Mouse (Mus musculus): ENCODE measurements around the gene Scube1. TPM values are rescaled to one million over a fixed set of nuclear protein-coding genes. Genes with fewer than 3 reads are reported as not detected.

Gene Scube1
- polyA plus RNA-seq, 1 experiment from 2014 or later: 8.7 TPM

DNA sequence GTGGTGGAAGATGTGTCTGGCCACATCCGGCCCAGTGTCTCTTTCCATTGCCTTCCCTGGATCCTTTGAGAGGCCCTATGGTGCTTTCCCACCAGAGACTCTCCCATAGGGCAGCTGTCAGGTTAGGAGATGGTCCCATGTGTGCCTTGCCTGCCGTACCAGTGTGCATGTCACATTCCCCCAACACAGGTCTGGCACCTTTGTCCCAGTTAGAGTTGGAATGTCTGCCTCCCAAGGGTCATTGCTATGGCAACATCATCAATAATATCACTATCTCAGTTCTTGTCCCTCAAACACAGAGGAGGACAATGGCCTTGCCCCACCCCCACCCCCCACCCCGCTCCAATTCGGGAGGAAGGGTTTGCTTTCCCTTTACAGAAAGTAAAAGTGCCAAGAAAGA lies 61.8 kb downstream of the Scube1 start:
- Histone ChIP-seq H3K4me3 (ENCODE audit: low read depth, low read length) (no peak overlapping the region), H3K4me1 (ENCODE audit: control insufficient read depth, insufficient read depth, low read length) (no peaks in the 10 kb centered on the region), H3K36me3 (ENCODE audit: control insufficient read depth, insufficient read depth, low read length) (no peaks in the 10 kb centered on the region), H3K9me3 (replicated peaks; ENCODE audit: control insufficient read depth, low read length, poor library complexity, severe bottlenecking) (no peaks in the 10 kb centered on the region), H3K27me3 (ENCODE audit: control insufficient read depth, insufficient read depth, low read depth, low read length) (no peaks in the 10 kb centered on the region), H3K4me2 (ENCODE audit: low read length) (no peak overlapping the region), H3K27ac (ENCODE audit: low read length) (no peak overlapping the region), H3K9ac (ENCODE audit: low read depth, low read length) (no peak overlapping the region)
- no peak for ATAC-seq
- WGBS: 30% methylated on average over 4 of the region's 4 CpGs

DNA sequence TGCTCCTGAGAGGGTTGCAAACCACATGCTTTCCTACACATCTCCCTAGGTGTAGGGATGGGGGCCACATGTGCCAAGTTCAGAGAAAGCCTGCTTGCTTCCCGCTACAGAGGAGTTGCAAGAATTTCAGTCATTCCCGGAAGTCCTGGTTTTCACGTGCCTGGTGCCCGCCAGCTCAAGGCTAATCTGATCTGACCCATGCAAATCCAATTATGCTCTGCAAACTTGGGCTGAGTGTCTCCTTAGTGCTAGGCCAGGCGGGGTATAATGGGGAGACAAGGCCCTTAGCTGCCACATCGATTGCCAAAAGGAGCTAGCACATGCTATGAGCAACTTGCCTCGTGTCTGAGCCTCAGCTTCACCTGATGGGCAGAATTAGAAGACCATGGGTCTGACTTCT lies 62.7 kb downstream of the Scube1 start:
- no peak overlapping the region for H3K4me3 ChIP-seq (ENCODE audit: low read depth, low read length)
- WGBS: 25% methylated on average over 7 of the region's 7 CpGs
- H3K9me3 ChIP-seq (replicated peaks; ENCODE audit: control insufficient read depth, low read length, poor library complexity, severe bottlenecking): no peaks in the 10 kb centered on the region
- H3K9ac ChIP-seq (ENCODE audit: low read depth, low read length): no peak overlapping the region
- no peaks in the 10 kb centered on the region for H3K4me1 ChIP-seq (ENCODE audit: control insufficient read depth, insufficient read depth, low read length)
- no peak for ATAC-seq
- H3K27ac ChIP-seq (ENCODE audit: low read length): no peak overlapping the region
- no peak overlapping the region for H3K4me2 ChIP-seq (ENCODE audit: low read length)
- H3K27me3 ChIP-seq (ENCODE audit: control insufficient read depth, insufficient read depth, low read depth, low read length): no peaks in the 10 kb centered on the region
- no peaks in the 10 kb centered on the region for H3K36me3 ChIP-seq (ENCODE audit: control insufficient read depth, insufficient read depth, low read length)

DNA sequence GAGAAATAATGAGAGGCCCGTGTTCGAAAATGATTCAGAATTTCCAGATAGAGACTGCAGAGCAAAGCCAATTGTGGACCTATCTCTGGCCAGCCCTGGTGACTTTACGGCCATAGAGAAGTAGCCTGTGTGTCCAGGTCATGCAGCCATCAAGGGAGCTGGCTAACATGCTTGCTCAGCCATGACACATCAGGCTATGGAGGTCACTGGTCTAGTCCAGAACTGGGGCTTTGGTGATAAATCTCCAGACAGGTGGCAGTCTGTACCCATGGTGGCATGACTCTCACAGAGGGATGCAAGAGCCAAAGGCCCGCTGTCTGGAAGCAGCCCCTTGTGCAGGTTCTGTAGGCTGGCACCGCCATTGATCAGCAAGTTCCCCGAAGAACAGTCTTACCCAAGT lies 82.3 kb downstream of the Scube1 start:
- 99% methylated on average over 6 of the region's 6 CpGs for WGBS
- H3K4me2 ChIP-seq (ENCODE audit: low read length): no peak overlapping the region
- H3K4me3 ChIP-seq (ENCODE audit: low read depth, low read length): no peak overlapping the region
- ATAC-seq: no peak
- no peaks in the 10 kb centered on the region for H3K36me3 ChIP-seq (ENCODE audit: control insufficient read depth, insufficient read depth, low read length)
- H3K27ac ChIP-seq (ENCODE audit: low read length): no peak overlapping the region
- no peaks in the 10 kb centered on the region for H3K9me3 ChIP-seq (replicated peaks; ENCODE audit: control insufficient read depth, low read length, poor library complexity, severe bottlenecking)
- H3K9ac ChIP-seq (ENCODE audit: low read depth, low read length): no peak overlapping the region
- H3K4me1 ChIP-seq (ENCODE audit: control insufficient read depth, insufficient read depth, low read length): no peaks in the 10 kb centered on the region
- H3K27me3 ChIP-seq (ENCODE audit: control insufficient read depth, insufficient read depth, low read depth, low read length): no peaks in the 10 kb centered on the region

DNA sequence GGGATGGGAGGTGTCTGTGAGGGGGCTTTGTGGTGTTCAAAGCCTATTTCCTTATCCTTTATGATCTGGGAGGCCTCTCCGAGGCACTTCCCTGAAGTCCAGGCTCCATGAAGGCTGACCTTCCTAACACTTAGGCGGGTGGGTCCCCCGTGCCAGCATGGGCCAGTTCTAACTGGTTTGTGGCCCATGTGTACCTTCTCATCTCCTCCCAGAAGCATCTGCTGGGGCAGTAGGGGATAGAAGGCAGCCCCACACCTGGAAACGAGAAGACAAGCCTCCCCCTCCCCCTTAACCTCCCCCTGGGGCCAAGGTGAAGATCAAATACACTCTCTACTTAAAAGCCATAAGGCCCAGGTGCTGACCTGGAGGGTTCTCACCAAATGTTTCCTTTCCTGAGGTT lies 84.6 kb downstream of the Scube1 start:
- H3K4me3 ChIP-seq (ENCODE audit: low read depth, low read length): no peak overlapping the region
- no peaks in the 10 kb centered on the region for H3K9me3 ChIP-seq (replicated peaks; ENCODE audit: control insufficient read depth, low read length, poor library complexity, severe bottlenecking)
- H3K9ac ChIP-seq (ENCODE audit: low read depth, low read length): no peak overlapping the region
- no peaks in the 10 kb centered on the region for H3K4me1 ChIP-seq (ENCODE audit: control insufficient read depth, insufficient read depth, low read length)
- no peaks in the 10 kb centered on the region for H3K36me3 ChIP-seq (ENCODE audit: control insufficient read depth, insufficient read depth, low read length)
- 74% methylated on average over 4 of the region's 4 CpGs for WGBS
- H3K27me3 ChIP-seq (ENCODE audit: control insufficient read depth, insufficient read depth, low read depth, low read length): no peaks in the 10 kb centered on the region
- no peak overlapping the region for H3K27ac ChIP-seq (ENCODE audit: low read length)
- H3K4me2 ChIP-seq (ENCODE audit: low read length): no peak overlapping the region
- ATAC-seq: no peak

DNA sequence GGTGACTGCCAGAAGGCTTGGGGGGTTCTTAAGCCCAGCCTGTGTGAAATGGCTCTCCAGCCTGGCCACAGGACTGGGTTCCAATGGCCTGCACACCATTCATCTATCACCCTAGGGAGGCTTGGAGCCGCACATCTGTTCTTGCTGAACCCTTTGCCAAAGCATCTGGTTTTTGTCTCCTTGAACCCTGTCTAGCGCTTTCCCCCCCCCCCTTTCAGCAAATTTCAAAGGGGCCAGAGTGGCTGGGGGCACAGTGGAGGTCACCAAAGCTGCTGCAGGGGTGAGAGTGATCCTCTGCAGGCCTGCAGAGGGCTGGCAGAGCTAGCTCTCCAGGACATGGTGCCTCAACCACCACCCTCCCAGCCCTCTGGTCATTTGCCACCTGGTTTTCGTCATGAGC lies 85.7 kb downstream of the Scube1 start:
- 64% methylated on average over 3 of the region's 3 CpGs for WGBS

DNA sequence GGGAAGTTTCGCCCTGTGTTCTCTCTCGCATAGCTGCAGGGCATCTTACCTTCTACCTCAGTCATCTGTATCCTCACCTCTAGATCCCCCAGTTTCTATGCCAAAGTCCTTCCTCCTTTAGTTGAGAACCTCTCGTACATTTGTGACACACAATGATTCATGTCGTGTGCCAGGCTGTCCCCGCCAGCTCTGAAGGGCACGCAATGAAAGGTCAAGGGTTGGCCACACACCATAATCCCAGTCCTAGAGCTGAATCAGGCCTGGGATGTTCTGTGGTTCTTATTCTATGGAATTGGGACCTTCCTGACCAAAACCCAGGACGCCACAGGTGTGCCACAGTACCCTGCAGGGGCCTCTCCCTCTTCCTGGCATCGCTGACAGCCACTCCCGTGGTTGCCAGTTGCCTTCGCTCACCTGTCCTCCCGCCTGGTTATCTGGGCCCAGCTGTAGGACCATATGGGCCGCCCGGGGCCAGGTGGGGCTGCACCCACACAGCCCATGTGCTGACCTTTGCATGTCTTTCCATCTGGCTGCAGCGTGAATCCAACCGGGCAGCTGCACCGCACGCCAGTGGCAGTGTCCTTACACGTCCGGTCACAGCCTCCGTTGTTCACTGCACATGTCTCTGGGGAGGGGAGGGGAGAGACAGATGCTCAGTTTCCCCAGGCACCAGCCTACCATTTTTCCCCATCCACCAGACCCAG lies 86.5 kb downstream of the Scube1 start:
- H3K9me3 ChIP-seq (replicated peaks; ENCODE audit: control insufficient read depth, low read length, poor library complexity, severe bottlenecking): no peaks in the 10 kb centered on the region
- no peaks in the 10 kb centered on the region for H3K36me3 ChIP-seq (ENCODE audit: control insufficient read depth, insufficient read depth, low read length)
- H3K4me1 ChIP-seq (ENCODE audit: control insufficient read depth, insufficient read depth, low read length): no peaks in the 10 kb centered on the region
- H3K27ac ChIP-seq (ENCODE audit: low read length): no peak overlapping the region
- no peak overlapping the region for H3K4me3 ChIP-seq (ENCODE audit: low read depth, low read length)
- WGBS: 88% methylated on average over 20 of the region's 20 CpGs
- H3K9ac ChIP-seq (ENCODE audit: low read depth, low read length): no peak overlapping the region
- H3K27me3 ChIP-seq (ENCODE audit: control insufficient read depth, insufficient read depth, low read depth, low read length): no peaks in the 10 kb centered on the region
- H3K4me2 ChIP-seq (ENCODE audit: low read length): no peak overlapping the region
- ATAC-seq: no peak

More for the DNA sequence above, 85.7 kb downstream of the Scube1 start:
- Histone ChIP-seq H3K4me1 (ENCODE audit: control insufficient read depth, insufficient read depth, low read length) (no peaks in the 10 kb centered on the region), H3K4me3 (ENCODE audit: low read depth, low read length) (no peak overlapping the region), H3K27me3 (ENCODE audit: control insufficient read depth, insufficient read depth, low read depth, low read length) (no peaks in the 10 kb centered on the region), H3K4me2 (ENCODE audit: low read length) (no peak overlapping the region), H3K9me3 (replicated peaks; ENCODE audit: control insufficient read depth, low read length, poor library complexity, severe bottlenecking) (no peaks in the 10 kb centered on the region), H3K27ac (ENCODE audit: low read length) (no peak overlapping the region), H3K9ac (ENCODE audit: low read depth, low read length) (no peak overlapping the region), H3K36me3 (ENCODE audit: control insufficient read depth, insufficient read depth, low read length) (no peaks in the 10 kb centered on the region)
- no peak for ATAC-seq

DNA sequence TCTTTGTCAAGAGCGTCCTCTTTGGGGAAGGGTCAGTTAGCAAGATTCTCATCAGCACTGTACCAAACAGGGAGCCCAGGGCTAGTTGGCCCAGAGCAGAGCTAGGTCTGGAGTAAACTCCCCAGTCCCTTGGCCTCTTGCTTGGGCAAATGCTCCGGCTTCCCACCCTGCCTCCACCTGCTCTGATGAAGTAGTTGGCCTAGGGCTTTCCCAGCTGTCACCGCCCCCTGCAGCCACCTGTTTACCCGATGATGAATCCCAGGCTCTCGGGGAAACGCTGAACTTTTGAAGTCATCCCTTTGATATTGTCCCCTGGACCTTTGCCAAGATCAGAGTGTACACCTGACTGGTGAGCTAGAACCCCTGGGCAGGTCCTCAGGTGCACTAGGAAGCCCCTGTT lies 88.1 kb downstream of the Scube1 start:
- 78% methylated on average over 6 of the region's 6 CpGs for WGBS

DNA sequence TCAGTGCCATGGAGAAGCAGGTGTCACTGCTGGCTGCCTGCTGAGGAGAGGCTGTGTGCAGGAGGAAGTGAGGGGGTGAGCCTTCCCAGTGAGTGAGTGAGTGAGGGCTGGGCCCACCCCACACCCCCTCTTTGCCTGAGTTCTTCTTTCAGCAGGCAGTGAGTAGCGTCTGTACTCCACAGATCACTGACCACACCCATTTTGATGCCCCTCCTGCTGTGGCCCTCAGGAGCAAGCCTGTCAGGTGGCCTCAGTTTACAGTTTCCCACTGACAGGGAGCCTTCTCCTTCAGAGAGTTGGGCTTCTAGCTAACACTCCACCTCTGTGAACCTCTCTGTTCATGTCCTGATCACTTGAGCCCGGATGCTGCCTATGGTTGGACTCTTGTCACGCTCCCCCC lies 89.6 kb downstream of the Scube1 start:
- no peak overlapping the region for H3K27ac ChIP-seq (ENCODE audit: low read length)
- no peaks in the 10 kb centered on the region for H3K4me1 ChIP-seq (ENCODE audit: control insufficient read depth, insufficient read depth, low read length)
- H3K4me3 ChIP-seq (ENCODE audit: low read depth, low read length): no peak overlapping the region
- H3K9ac ChIP-seq (ENCODE audit: low read depth, low read length): no peak overlapping the region
- ATAC-seq: no peak
- no peaks in the 10 kb centered on the region for H3K36me3 ChIP-seq (ENCODE audit: control insufficient read depth, insufficient read depth, low read length)
- H3K27me3 ChIP-seq (ENCODE audit: control insufficient read depth, insufficient read depth, low read depth, low read length): no peaks in the 10 kb centered on the region
- H3K4me2 ChIP-seq (ENCODE audit: low read length): no peak overlapping the region
- no peaks in the 10 kb centered on the region for H3K9me3 ChIP-seq (replicated peaks; ENCODE audit: control insufficient read depth, low read length, poor library complexity, severe bottlenecking)
- WGBS: 67% methylated on average over 3 of the region's 3 CpGs

More for the DNA sequence above, 88.1 kb downstream of the Scube1 start:
- ATAC-seq: no peak
- no peak overlapping the region for H3K4me3 ChIP-seq (ENCODE audit: low read depth, low read length)
- H3K9ac ChIP-seq (ENCODE audit: low read depth, low read length): no peak overlapping the region
- no peaks in the 10 kb centered on the region for H3K27me3 ChIP-seq (ENCODE audit: control insufficient read depth, insufficient read depth, low read depth, low read length)
- H3K4me1 ChIP-seq (ENCODE audit: control insufficient read depth, insufficient read depth, low read length): no peaks in the 10 kb centered on the region
- no peak overlapping the region for H3K27ac ChIP-seq (ENCODE audit: low read length)
- H3K9me3 ChIP-seq (replicated peaks; ENCODE audit: control insufficient read depth, low read length, poor library complexity, severe bottlenecking): no peaks in the 10 kb centered on the region
- H3K36me3 ChIP-seq (ENCODE audit: control insufficient read depth, insufficient read depth, low read length): no peaks in the 10 kb centered on the region
- H3K4me2 ChIP-seq (ENCODE audit: low read length): no peak overlapping the region

DNA sequence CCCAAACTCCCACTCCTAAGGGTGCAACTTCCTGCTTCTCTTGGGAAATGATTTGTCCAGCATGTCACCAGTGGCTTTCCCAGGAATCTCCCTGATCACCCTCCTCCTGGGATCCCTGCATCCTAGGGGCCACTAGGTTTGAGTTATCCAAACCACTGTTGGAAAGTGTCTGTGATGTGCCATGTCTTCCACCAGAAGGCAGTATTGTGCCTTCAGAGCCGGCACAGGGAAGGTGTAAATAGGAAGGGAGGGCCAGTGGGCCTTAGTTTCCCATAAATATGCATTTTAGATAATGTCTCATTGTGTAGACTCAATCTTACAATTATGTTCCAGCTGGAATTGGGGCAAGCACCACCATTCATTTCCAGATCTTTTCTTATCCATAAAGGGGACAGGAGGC lies 90.7 kb downstream of the Scube1 start:
- no peaks in the 10 kb centered on the region for H3K9me3 ChIP-seq (replicated peaks; ENCODE audit: control insufficient read depth, low read length, poor library complexity, severe bottlenecking)
- no peak overlapping the region for H3K27ac ChIP-seq (ENCODE audit: low read length)
- no peak for ATAC-seq
- WGBS: 5% methylated on average over 1 of the region's 1 CpGs
- H3K9ac ChIP-seq (ENCODE audit: low read depth, low read length): no peak overlapping the region
- no peaks in the 10 kb centered on the region for H3K36me3 ChIP-seq (ENCODE audit: control insufficient read depth, insufficient read depth, low read length)
- H3K4me2 ChIP-seq (ENCODE audit: low read length): no peak overlapping the region
- H3K4me1 ChIP-seq (ENCODE audit: control insufficient read depth, insufficient read depth, low read length): no peaks in the 10 kb centered on the region
- no peaks in the 10 kb centered on the region for H3K27me3 ChIP-seq (ENCODE audit: control insufficient read depth, insufficient read depth, low read depth, low read length)
- no peak overlapping the region for H3K4me3 ChIP-seq (ENCODE audit: low read depth, low read length)
